28 mouse cellular contexts compared by ENCODE assay signal in the genomic region with DNA sequence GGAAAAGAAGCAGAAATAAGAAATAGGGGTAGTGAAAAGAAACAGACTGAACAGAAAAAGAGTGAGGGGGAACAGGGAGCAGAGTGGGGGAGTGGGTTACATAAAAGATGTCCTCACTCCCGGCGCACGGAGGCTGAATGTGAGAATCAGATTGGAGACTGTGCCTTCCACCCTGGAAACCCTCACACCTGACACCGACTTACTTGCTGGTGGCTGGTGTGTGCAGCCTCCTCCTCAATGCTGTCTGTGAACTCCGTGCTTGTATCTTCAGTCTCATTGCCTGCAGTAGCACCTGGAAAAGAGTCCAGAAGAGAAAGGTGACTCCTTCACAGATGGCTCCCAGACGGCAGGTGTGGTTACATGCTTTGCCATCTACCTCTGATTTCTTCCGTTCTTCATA. TPM values are rescaled to one million over a fixed set of nuclear protein-coding genes. Genes with fewer than 3 reads are reported as not detected.
A peak's percentile ranks its signal among the peaks of the same experiment; 100 is the strongest.
DNase-seq lines count a peak whose midpoint lies in the region; ATAC-seq and TF ChIP-seq lines count a peak whose summit lies in the region.
"Had no signal": no experiment of that assay in that cellular context is flagged by ENCODE, and none has a peak within 500 bp of the region (broad histone marks: within the 10 kb centered on the region; RNA-seq: fewer than 3 reads in every experiment).

No protein-coding gene starts in this region.

- TF ChIP-seq CTCF in gastrocnemius, adult 2 months (IDR thresholded peaks at IDR 0.05): no peak
- no peak for TF ChIP-seq CTCF in midbrain, postnatal 0 days (IDR thresholded peaks at IDR 0.05)

- no peak overlapping the region for H3K4me2 ChIP-seq in midbrain, postnatal 0 days (ENCODE audit: low read depth, low read length, poor library complexity, severe bottlenecking)
- H3K4me2 ChIP-seq in forebrain, embryonic 15.5 days (replicated peaks): no peak overlapping the region
- H3K4me2 ChIP-seq: embryonic facial prominence, embryonic 13.5 days; embryonic facial prominence, embryonic 15.5 days; forebrain, embryonic 12.5 days had no signal

- no peak overlapping the region for H3K9ac ChIP-seq in midbrain, postnatal 0 days (replicated peaks; ENCODE audit: low read length, poor library complexity, severe bottlenecking)
- no peak overlapping the region for H3K9ac ChIP-seq in forebrain, embryonic 15.5 days (replicated peaks)
- H3K9ac ChIP-seq: embryonic facial prominence, embryonic 13.5 days; embryonic facial prominence, embryonic 15.5 days; forebrain, embryonic 12.5 days; forebrain, postnatal 0 days had no signal

- WGBS in heart, embryonic 10.5 days: 76% methylated on average over 7 of the region's 7 CpGs
- WGBS in midbrain, postnatal 0 days: 78% methylated on average over 7 of the region's 7 CpGs
- 79% methylated on average over 7 of the region's 7 CpGs for WGBS in midbrain, embryonic 10.5 days
- 80% methylated on average over 7 of the region's 7 CpGs for WGBS in embryonic facial prominence, embryonic 10.5 days
- WGBS in forebrain, embryonic 15.5 days: 75% methylated on average over 7 of the region's 7 CpGs

- H3K27me3 ChIP-seq in heart, embryonic 10.5 days (ENCODE audit: insufficient read depth, poor library complexity, severe bottlenecking): no peaks in the 10 kb centered on the region
- no peaks in the 10 kb centered on the region for H3K27me3 ChIP-seq in midbrain, postnatal 0 days (ENCODE audit: insufficient read depth, low read length)
- H3K27me3 ChIP-seq in midbrain, embryonic 10.5 days (ENCODE audit: low read depth, poor library complexity, severe bottlenecking): no peaks in the 10 kb centered on the region
- H3K27me3 ChIP-seq in embryonic facial prominence, embryonic 10.5 days (replicated peaks; ENCODE audit: low read depth, poor library complexity, severe bottlenecking): no peaks in the 10 kb centered on the region
- no peaks in the 10 kb centered on the region for H3K27me3 ChIP-seq in forebrain, embryonic 15.5 days
- H3K27me3 ChIP-seq: embryonic facial prominence, embryonic 13.5 days; embryonic facial prominence, embryonic 15.5 days; forebrain, embryonic 12.5 days had no signal

- no peak for DNase-seq in gastrocnemius, adult 2 months
- no peak for DNase-seq in gastrocnemius, postnatal 4 days (ENCODE audit: low spot score in 2 of 2)
- peak; percentile 46 for DNase-seq in heart, embryonic 10.5 days (ENCODE audit: low spot score)
- DNase-seq in heart, adult 8-10 months (ENCODE audit: low spot score): no peak
- no peak for DNase-seq in midbrain, postnatal 0 days (ENCODE audit: low spot score)
- no peak for DNase-seq in midbrain, embryonic 10.5 days (ENCODE audit: low spot score)
- DNase-seq in embryonic facial prominence, embryonic 10.5 days (ENCODE audit: low spot score): no peak
- DNase-seq: cerebellum, adult 11-12 months; cerebellum, adult 2 months; cerebellum, adult 9-10 months; cerebellum, postnatal 25 days; forebrain, postnatal 0 days had no signal

- ATAC-seq in midbrain, postnatal 0 days (ENCODE audit: low FRiP score): no peak
- ATAC-seq in forebrain, embryonic 15.5 days (replicated peaks): no peak
- ATAC-seq: forebrain, embryonic 14.5 days had no signal

- intact Hi-C loops in gastrocnemius, adult 2 months (cut with DNase I): no loop called here

- 0 out of 2 replicates have a peak, but pooled peaks cover 4% of the 10 kb centered on the region for H3K4me1 ChIP-seq in heart, embryonic 10.5 days
- no peaks in the 10 kb centered on the region for H3K4me1 ChIP-seq in midbrain, postnatal 0 days (ENCODE audit: insufficient read depth, low read length)
- H3K4me1 ChIP-seq in midbrain, embryonic 10.5 days: peaks cover 16% of the 10 kb centered on the region
- 0 out of 2 replicates have a peak, but pooled peaks cover 5% of the 10 kb centered on the region for H3K4me1 ChIP-seq in embryonic facial prominence, embryonic 10.5 days
- H3K4me1 ChIP-seq in forebrain, embryonic 15.5 days: no peaks in the 10 kb centered on the region
- H3K4me1 ChIP-seq: embryonic facial prominence, embryonic 15.5 days had no signal

- peaks cover 35% of the 10 kb centered on the region for H3K36me3 ChIP-seq in heart, embryonic 10.5 days
- no peaks in the 10 kb centered on the region; the same call in 1 of the 2 replicates for H3K36me3 ChIP-seq in midbrain, postnatal 0 days (ENCODE audit: insufficient read depth, low read length)
- no peaks in the 10 kb centered on the region for H3K36me3 ChIP-seq in midbrain, embryonic 10.5 days
- H3K36me3 ChIP-seq in embryonic facial prominence, embryonic 10.5 days (replicated peaks): no peaks in the 10 kb centered on the region
- no peaks in the 10 kb centered on the region for H3K36me3 ChIP-seq in forebrain, embryonic 15.5 days
- H3K36me3 ChIP-seq: embryonic facial prominence, embryonic 13.5 days; embryonic facial prominence, embryonic 15.5 days; forebrain, embryonic 10.5 days; forebrain, embryonic 12.5 days had no signal

- no peak overlapping the region for H3K4me3 ChIP-seq in gastrocnemius, adult 2 months
- H3K4me3 ChIP-seq in heart, embryonic 10.5 days: no peak overlapping the region
- H3K4me3 ChIP-seq in midbrain, postnatal 0 days (ENCODE audit: low read depth, low read length): no peak overlapping the region
- no peak overlapping the region for H3K4me3 ChIP-seq in midbrain, embryonic 10.5 days
- no peak overlapping the region for H3K4me3 ChIP-seq in embryonic facial prominence, embryonic 10.5 days
- no peak overlapping the region for H3K4me3 ChIP-seq in forebrain, embryonic 15.5 days
- H3K4me3 ChIP-seq: embryonic facial prominence, embryonic 13.5 days; embryonic facial prominence, embryonic 15.5 days; erythroblast, embryonic 14.5 days; forebrain, embryonic 10.5 days; forebrain, embryonic 12.5 days had no signal

- peak overlapping the region; percentile 79 for H3K27ac ChIP-seq in gastrocnemius, adult 2 months
- H3K27ac ChIP-seq in heart, embryonic 10.5 days: no peak overlapping the region
- peak overlapping the region; percentile 2; the same call in 1 of the 2 replicates for H3K27ac ChIP-seq in midbrain, postnatal 0 days (ENCODE audit: low read depth, low read length)
- no peak overlapping the region for H3K27ac ChIP-seq in midbrain, embryonic 10.5 days (replicated peaks)
- 0 out of 2 replicates have a peak overlapping the region, but pooled peaks have one; percentile 8 for H3K27ac ChIP-seq in embryonic facial prominence, embryonic 10.5 days (replicated peaks)
- H3K27ac ChIP-seq in forebrain, embryonic 15.5 days (replicated peaks): no peak overlapping the region
- H3K27ac ChIP-seq: embryonic facial prominence, embryonic 13.5 days; embryonic facial prominence, embryonic 15.5 days; forebrain, embryonic 10.5 days; forebrain, embryonic 12.5 days had no signal

- no peaks in the 10 kb centered on the region for H3K9me3 ChIP-seq in heart, embryonic 10.5 days
- H3K9me3 ChIP-seq in midbrain, postnatal 0 days (ENCODE audit: low read length): no peaks in the 10 kb centered on the region
- no peaks in the 10 kb centered on the region for H3K9me3 ChIP-seq in midbrain, embryonic 10.5 days (replicated peaks)
- H3K9me3 ChIP-seq in embryonic facial prominence, embryonic 10.5 days: no peaks in the 10 kb centered on the region
- H3K9me3 ChIP-seq in forebrain, embryonic 15.5 days: no peaks in the 10 kb centered on the region
- H3K9me3 ChIP-seq: embryonic facial prominence, embryonic 13.5 days; embryonic facial prominence, embryonic 15.5 days; forebrain, embryonic 10.5 days; forebrain, embryonic 12.5 days had no signal

RNA-seq across cellular contexts. Expression of a gene that starts 56.1 kb away (rescaled TPM):
- not detected for total RNA-seq in gastrocnemius, adult 2 months (2021)
- not detected for total RNA-seq in gastrocnemius, postnatal 4 days (2021)
- not detected in 2 replicates for polyA plus RNA-seq in heart, embryonic 10.5 days (2016; fragmentation: Nextera tagmentation; extraction: Ambion mirVana)
- total RNA-seq in heart, adult 8-10 months (2022): not detected
- total RNA-seq in midbrain, postnatal 0 days (2014; rRNA removed): not detected in 2 replicates
- polyA plus RNA-seq in midbrain, postnatal 0 days (2015; fragmentation: Nextera tagmentation; extraction: Ambion mirVana): not detected in 2 replicates
- polyA plus RNA-seq in midbrain, embryonic 10.5 days (2016; fragmentation: Nextera tagmentation; extraction: Ambion mirVana): not detected in 2 replicates
- not detected in 2 replicates for polyA plus RNA-seq in embryonic facial prominence, embryonic 10.5 days (2016; fragmentation: Nextera tagmentation; extraction: Ambion mirVana)
- not detected in 2 replicates for polyA plus RNA-seq in forebrain, embryonic 15.5 days (2015; fragmentation: Nextera tagmentation; extraction: Ambion mirVana)
- total RNA-seq: adrenal gland, adult 2 months; adrenal gland, postnatal 10 days; adrenal gland, postnatal 25 days; adrenal gland, postnatal 4 days; ES-E14; forebrain, postnatal 0 days; MEL had no signal
- polyA plus RNA-seq: adrenal gland, adult 2 months; C2C12; cerebellum, adult 2 months; cortical plate, adult 2 months; embryonic facial prominence, embryonic 11.5 days; embryonic facial prominence, embryonic 13.5 days; embryonic facial prominence, embryonic 15.5 days; erythroblast, embryonic 14.5 days; forebrain, embryonic 10.5 days; forebrain, embryonic 12.5 days; forebrain, embryonic 14.5 days; forebrain, postnatal 0 days had no signal

Comparison
In these comparisons a context has a peak if more than half of its experiments do, and no peak if none do; other contexts are left out.
1. H3K27ac ChIP-seq: peak in gastrocnemius, adult 2 months (single experiment), midbrain, postnatal 0 days (single experiment) and embryonic facial prominence, embryonic 10.5 days (single experiment); none in heart, embryonic 10.5 days (single experiment), midbrain, embryonic 10.5 days (single experiment) and forebrain, embryonic 15.5 days (single experiment).